Mouse (Mus musculus): ENCODE measurements around the gene Gng11. TPM values are rescaled to one million over a fixed set of nuclear protein-coding genes. Genes with fewer than 3 reads are reported as not detected.

Gene Gng11
- polyA plus RNA-seq (2012; rRNA removed): 21.8 and 32.3 TPM in 2 replicates
- polyA plus RNA-seq (2014; fragmentation: Nextera tagmentation; extraction: Ambion mirVana): 79.3 and 83.4 TPM in 2 replicates

- H3K27me3 ChIP-seq (ENCODE audit: control insufficient read depth, insufficient read depth, low read length): no peaks in the 10 kb centered on the region
- peak within 1 kb of the TSS; percentile 47 for H3K4me3 ChIP-seq (replicated peaks; ENCODE audit: low read length)
- WGBS: 4% methylated on average over 19 of the region's 19 CpGs
- H3K36me3 ChIP-seq (ENCODE audit: control insufficient read depth, insufficient read depth, low read length): no peaks in the 10 kb centered on the region
- TF ChIP-seq POLR2A (IDR thresholded peaks at IDR 0.05; ENCODE audit: borderline replicate concordance, extremely low read depth, insufficient read depth, insufficient read length): 0 out of 2 replicates have a peak, but pooled peaks have one; percentile 51
- H3K4me2 ChIP-seq (replicated peaks; ENCODE audit: low read depth, low read length, severe bottlenecking): peak within 1 kb of the TSS; percentile 75
- H3K9me3 ChIP-seq (ENCODE audit: control insufficient read depth, low read length): no peaks in the 10 kb centered on the region
- ATAC-seq (ENCODE audit: low FRiP score, low read depth) (peak; percentile 77), DNase-seq (ENCODE audit: low spot score) (peak; percentile 46)
- H3K27ac ChIP-seq (replicated peaks; ENCODE audit: low read depth, low read length): peak within 1 kb of the TSS; percentile 69
- peaks cover 8% of the 10 kb centered on the region for H3K4me1 ChIP-seq (ENCODE audit: control insufficient read depth, insufficient read depth, low read length)
- peak within 1 kb of the TSS; percentile 77 for H3K9ac ChIP-seq (ENCODE audit: low read depth, low read length, severe bottlenecking)
Measured at GRCm38 (mm10) chr6:4003890-4004306, at the start of gene Gng11. Gng11 (plus strand) TSS chr6:4003904.

- no peak overlapping the region for H3K27ac ChIP-seq (replicated peaks; ENCODE audit: low read depth, low read length)
- 48% methylated on average over 4 of the region's 4 CpGs for WGBS
- H3K4me3 ChIP-seq (replicated peaks; ENCODE audit: low read length): no peak overlapping the region
- H3K4me2 ChIP-seq (replicated peaks; ENCODE audit: low read depth, low read length, severe bottlenecking): no peak overlapping the region
- H3K9me3 ChIP-seq (ENCODE audit: control insufficient read depth, low read length): no peaks in the 10 kb centered on the region
- ATAC-seq (ENCODE audit: low FRiP score, low read depth): no peak
- no peak for DNase-seq (ENCODE audit: low spot score)
- no peaks in the 10 kb centered on the region for H3K4me1 ChIP-seq (ENCODE audit: control insufficient read depth, insufficient read depth, low read length)
- no peak overlapping the region for H3K9ac ChIP-seq (ENCODE audit: low read depth, low read length, severe bottlenecking)
- no peaks in the 10 kb centered on the region for H3K36me3 ChIP-seq (ENCODE audit: control insufficient read depth, insufficient read depth, low read length)
- TF ChIP-seq POLR2A (IDR thresholded peaks at IDR 0.05; ENCODE audit: borderline replicate concordance, extremely low read depth, insufficient read depth, insufficient read length): no peak
- no peaks in the 10 kb centered on the region for H3K27me3 ChIP-seq (ENCODE audit: control insufficient read depth, insufficient read depth, low read length)
Measured at GRCm38 (mm10) chr6:3954969-3955368, 48.7 kb upstream of the Gng11 start.

GRCm38 (mm10) chr6:3967676-3968626 lies 35.8 kb upstream of the Gng11 start:
- Histone ChIP-seq H3K4me1 (ENCODE audit: control insufficient read depth, insufficient read depth, low read length) (no peaks in the 10 kb centered on the region), H3K27me3 (ENCODE audit: control insufficient read depth, insufficient read depth, low read length) (no peaks in the 10 kb centered on the region), H3K4me3 (replicated peaks; ENCODE audit: low read length) (peak overlapping the region; percentile 24), H3K27ac (replicated peaks; ENCODE audit: low read depth, low read length) (no peak overlapping the region), H3K4me2 (replicated peaks; ENCODE audit: low read depth, low read length, severe bottlenecking) (peak overlapping the region; percentile 44), H3K9me3 (ENCODE audit: control insufficient read depth, low read length) (no peaks in the 10 kb centered on the region), H3K9ac (ENCODE audit: low read depth, low read length, severe bottlenecking) (peak overlapping the region; percentile 26; the same call in 1 of the 2 replicates), H3K36me3 (ENCODE audit: control insufficient read depth, insufficient read depth, low read length) (no peaks in the 10 kb centered on the region)
- DNase-seq (ENCODE audit: low spot score) (no peak), ATAC-seq (ENCODE audit: low FRiP score, low read depth) (no peak)
- TF ChIP-seq POLR2A (IDR thresholded peaks at IDR 0.05; ENCODE audit: borderline replicate concordance, extremely low read depth, insufficient read depth, insufficient read length): no peak
- WGBS: 22% methylated on average over 31 of the region's 31 CpGs

GRCm38 (mm10) chr6:3973679-3974078 lies 30.0 kb upstream of the Gng11 start:
- DNase-seq (ENCODE audit: low spot score) (no peak), ATAC-seq (ENCODE audit: low FRiP score, low read depth) (no peak)
- no peaks in the 10 kb centered on the region for H3K36me3 ChIP-seq (ENCODE audit: control insufficient read depth, insufficient read depth, low read length)
- no peaks in the 10 kb centered on the region for H3K9me3 ChIP-seq (ENCODE audit: control insufficient read depth, low read length)
- TF ChIP-seq POLR2A (IDR thresholded peaks at IDR 0.05; ENCODE audit: borderline replicate concordance, extremely low read depth, insufficient read depth, insufficient read length): no peak
- H3K9ac ChIP-seq (ENCODE audit: low read depth, low read length, severe bottlenecking): no peak overlapping the region
- no peaks in the 10 kb centered on the region for H3K27me3 ChIP-seq (ENCODE audit: control insufficient read depth, insufficient read depth, low read length)
- no peak overlapping the region for H3K4me2 ChIP-seq (replicated peaks; ENCODE audit: low read depth, low read length, severe bottlenecking)
- no peaks in the 10 kb centered on the region for H3K4me1 ChIP-seq (ENCODE audit: control insufficient read depth, insufficient read depth, low read length)
- H3K4me3 ChIP-seq (replicated peaks; ENCODE audit: low read length): no peak overlapping the region
- no peak overlapping the region for H3K27ac ChIP-seq (replicated peaks; ENCODE audit: low read depth, low read length)
- 78% methylated on average over 1 of the region's 1 CpGs for WGBS

GRCm38 (mm10) chr6:3982661-3983284 lies 20.9 kb upstream of the Gng11 start:
- ATAC-seq (ENCODE audit: low FRiP score, low read depth): no peak
- no peak overlapping the region for H3K4me2 ChIP-seq (replicated peaks; ENCODE audit: low read depth, low read length, severe bottlenecking)

More at GRCm38 (mm10) chr6:3982661-3983284, 20.9 kb upstream of the Gng11 start:
- H3K27ac ChIP-seq (replicated peaks; ENCODE audit: low read depth, low read length): no peak overlapping the region
- WGBS: 74% methylated on average over 5 of the region's 5 CpGs
- no peak for DNase-seq (ENCODE audit: low spot score)
- no peaks in the 10 kb centered on the region for H3K36me3 ChIP-seq (ENCODE audit: control insufficient read depth, insufficient read depth, low read length)
- no peak for TF ChIP-seq POLR2A (IDR thresholded peaks at IDR 0.05; ENCODE audit: borderline replicate concordance, extremely low read depth, insufficient read depth, insufficient read length)
- no peaks in the 10 kb centered on the region for H3K27me3 ChIP-seq (ENCODE audit: control insufficient read depth, insufficient read depth, low read length)
- H3K4me3 ChIP-seq (replicated peaks; ENCODE audit: low read length): no peak overlapping the region
- H3K9me3 ChIP-seq (ENCODE audit: control insufficient read depth, low read length): no peaks in the 10 kb centered on the region
- no peak overlapping the region for H3K9ac ChIP-seq (ENCODE audit: low read depth, low read length, severe bottlenecking)
- no peaks in the 10 kb centered on the region for H3K4me1 ChIP-seq (ENCODE audit: control insufficient read depth, insufficient read depth, low read length)

All from limb, embryonic 14.5 days (tissue).